Mouse (Mus musculus) adrenal gland, postnatal 36 days (tissue): ENCODE results near the gene Lep. TPM values are rescaled to one million over a fixed set of nuclear protein-coding genes. Genes with fewer than 3 reads are reported as not detected.

Experiments used
- DNase-seq, 2 experiments: peaks; one replicate each; pipeline ENCODE4 v3.0.0; 2021; ENCODE audit warnings: mixed read lengths in 1 of 2
- total RNA-seq, 2 experiments: library from RNA; stranded (reverse); gene quantifications; 2 replicates each; pipeline ENCODE4 v1.2.3; 2021

Gene Lep
- total RNA-seq, 2 experiments from 2014 or later: 1.5 to 15.6 TPM

DNA sequence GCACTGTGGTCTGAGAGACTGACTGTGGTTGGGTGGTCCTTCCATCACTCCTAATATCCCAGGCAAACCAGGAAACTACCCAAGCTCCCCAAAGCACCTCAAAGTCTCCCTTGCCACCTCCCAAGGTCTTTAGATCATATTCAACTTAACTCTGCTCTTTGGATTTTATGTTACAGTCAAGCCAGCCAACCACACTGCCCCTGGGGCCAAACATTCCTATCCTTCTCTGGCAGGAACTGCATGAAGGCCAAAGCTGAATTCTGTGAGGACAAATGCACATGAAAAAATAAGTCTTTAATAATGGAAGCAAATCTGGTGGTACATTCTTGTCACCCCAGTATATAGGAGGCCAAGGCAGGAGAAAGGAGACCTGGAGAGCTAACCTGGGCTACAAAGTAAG is 16.0 kb upstream of the Lep start:
- no peak for DNase-seq

DNA sequence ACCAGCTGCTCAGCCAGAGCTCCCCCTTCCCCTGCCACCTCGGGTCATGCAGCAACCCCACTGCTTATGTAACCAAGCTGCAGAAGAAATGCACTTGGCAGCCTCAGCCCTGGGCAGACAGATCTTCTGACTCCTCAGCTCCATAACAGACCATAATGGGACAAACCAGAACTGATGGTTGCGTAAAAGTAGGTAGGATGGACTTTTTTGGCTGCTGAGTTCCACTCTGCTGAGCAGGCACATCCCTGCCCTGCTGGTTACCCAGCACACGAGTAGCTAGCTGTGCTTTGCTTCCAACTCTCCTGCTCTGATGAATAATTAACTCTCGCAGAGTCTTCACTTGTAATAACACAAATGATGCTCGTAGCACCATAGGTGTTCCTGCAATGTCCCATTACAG is 10.1 kb upstream of the Lep start:
- no peak for DNase-seq

DNA sequence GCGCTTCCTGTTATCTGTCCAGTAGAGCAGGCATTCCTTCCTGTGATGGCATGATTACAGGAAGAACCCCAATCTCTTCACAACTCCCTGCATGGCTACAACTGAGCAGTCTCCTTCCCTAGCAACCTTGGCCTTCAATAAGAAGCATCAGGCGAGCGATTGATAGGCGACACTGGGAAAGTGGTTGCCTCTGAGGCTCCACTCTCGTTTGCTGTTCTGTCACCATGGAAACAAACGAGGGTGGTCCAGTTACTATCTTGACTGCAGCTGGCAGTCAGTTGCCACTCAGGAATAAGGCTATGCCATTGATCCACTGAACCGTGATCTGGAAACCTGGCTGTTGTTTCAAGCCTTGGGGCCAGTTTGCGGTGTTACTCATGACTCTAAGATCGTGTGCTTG is 7.8 kb upstream of the Lep start:
- no peak for DNase-seq

DNA sequence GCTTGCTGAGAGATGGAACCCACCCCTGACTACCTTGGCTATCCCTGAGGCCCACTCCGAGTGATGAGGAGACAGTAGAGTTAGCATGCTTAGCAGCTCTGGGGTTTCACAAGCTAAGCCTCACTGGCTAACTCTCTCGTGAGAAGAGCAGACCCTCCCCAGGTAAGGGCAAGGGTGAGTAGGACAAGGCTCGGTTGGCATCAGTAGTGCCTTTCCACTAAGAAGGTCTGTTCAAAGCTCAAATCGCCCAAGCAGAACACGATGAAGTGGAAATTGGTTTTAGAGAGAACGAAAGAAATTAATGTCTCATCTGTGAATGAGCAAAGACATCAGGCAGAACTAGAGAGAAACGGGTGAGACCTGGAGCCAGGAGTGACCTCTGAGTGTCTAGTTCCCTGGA is 6.8 kb upstream of the Lep start:
- no peak for DNase-seq

DNA sequence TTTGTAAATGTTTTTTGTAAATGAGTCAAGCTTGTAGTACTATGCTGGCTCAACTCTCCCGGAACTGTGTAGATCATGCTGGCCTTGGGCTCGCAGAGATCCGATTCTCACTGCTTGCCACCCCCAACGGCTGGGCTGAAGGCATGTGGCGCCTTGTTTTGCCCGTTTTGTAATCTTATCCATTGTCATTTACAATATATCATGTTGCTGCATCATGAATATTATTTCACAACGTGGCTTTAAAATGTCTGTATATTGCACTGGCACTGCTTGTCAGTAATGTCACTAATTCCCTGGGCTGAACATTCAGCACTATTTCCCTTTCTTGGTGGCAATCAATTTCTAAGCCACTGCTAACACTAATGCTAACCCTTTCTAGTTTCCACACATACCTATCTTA is 3.6 kb upstream of the Lep start:
- peak in 1 of 2 experiments; percentile 35 for DNase-seq

DNA sequence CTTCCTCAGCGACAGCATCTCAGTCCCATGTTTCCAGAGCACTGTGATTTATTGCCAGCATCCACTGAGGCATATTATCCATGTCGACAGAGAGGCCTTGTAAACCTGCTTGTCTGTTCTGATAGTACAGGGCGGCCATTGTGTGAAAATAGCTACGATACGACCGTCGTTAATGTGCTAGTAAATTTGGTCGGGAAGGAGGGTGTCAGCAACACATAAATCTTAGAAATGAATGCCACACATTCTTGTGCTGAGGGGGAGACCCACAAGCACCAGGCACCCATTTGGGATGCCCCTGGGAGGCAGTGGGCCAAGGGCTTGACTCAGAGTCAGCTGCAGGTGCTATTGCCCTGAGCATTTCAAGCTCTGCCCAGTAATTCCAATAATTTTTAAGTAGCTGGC is 6.4 kb downstream of the Lep start:
- no peak for DNase-seq

DNA sequence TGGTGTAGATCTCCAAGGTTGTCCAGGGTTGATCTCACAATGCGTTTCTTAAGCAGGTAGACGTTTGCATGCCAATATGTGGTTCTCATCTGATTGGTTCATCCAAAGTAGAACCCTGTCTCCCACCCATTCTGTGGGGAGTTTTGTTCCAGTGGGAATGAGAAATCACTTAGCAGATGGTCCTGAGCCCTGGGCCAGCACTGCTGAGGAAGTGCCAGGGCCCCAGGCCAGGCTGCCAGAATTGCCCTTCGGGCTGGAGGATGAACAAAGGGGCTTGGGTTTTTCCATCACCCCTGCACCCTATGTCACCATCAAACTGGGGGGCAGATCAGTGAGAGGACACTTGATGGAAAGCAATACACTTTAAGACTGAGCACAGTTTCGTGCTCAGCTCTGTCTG is 12.2 kb downstream of the Lep start:
- no peak for DNase-seq

DNA sequence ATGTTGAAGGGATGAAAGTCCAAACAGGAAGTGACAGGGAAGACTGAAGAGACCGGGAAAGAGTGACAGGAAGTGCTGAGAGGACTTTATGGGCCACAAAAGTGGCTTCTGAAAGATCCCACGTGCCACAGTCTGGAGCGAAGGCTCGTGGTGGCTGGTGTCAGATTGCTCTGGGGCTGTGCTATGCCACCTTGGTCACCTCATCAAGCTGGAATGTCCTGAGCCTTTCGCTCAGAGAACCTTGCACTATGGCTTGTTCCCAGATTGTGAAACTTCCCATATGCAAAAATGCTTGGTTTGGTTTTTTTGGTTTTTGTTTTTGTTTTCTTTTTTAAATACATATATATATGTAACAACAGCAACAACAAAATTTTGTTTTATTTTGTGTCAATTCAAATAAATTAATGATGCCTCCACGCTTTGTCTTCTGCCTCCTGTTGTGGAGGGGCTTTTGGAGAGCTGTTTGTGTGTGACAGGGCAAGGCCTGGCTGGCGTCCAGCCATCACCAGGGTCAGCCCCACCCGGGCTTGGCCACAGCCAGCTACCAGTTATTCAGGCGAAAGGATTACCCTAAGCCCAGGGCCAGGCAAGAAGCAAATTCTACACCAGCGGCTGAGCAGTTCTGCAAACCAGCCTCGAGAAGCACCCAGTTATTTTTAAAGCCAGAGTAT is 13.6 kb downstream of the Lep start:
- peak in 1 of 2 experiments; percentile 44 for DNase-seq

DNA sequence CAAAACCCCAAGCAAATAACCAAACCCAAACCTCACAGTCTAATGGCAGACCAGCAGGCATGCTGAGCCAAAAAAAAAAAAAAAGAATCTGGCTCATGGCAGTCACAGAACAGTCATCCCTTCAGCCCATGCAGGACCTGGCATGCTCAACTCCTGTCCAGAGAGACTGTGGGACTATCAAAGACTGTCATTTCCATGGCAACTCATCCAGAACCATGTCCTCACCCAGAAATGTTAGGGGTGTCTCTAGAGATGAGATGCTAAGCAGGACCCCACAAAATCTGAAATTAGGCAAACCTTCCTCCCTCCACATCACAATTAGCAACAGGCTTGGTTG is 14.1 kb downstream of the Lep start:
- DNase-seq: no peak

DNA sequence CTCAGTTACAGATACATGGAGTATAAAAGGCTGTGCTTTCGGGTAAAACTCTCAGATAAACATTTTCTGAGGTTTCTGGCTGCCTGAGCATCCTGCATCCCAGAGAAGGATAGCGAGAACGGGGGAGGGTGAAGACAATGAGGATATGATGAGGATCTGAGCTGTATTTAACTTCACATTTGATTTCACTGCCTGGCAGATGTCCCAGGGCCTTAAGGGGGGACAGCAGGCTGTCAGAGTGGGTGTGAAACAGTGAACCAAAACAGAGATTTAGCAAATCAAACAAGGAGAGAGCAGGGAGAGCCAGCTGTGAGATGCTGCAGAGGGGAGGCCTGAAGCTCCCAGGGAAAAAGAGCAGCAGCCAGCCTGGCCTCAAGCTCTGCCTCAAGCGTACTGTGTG is 19.3 kb downstream of the Lep start:
- no peak for DNase-seq

DNA sequence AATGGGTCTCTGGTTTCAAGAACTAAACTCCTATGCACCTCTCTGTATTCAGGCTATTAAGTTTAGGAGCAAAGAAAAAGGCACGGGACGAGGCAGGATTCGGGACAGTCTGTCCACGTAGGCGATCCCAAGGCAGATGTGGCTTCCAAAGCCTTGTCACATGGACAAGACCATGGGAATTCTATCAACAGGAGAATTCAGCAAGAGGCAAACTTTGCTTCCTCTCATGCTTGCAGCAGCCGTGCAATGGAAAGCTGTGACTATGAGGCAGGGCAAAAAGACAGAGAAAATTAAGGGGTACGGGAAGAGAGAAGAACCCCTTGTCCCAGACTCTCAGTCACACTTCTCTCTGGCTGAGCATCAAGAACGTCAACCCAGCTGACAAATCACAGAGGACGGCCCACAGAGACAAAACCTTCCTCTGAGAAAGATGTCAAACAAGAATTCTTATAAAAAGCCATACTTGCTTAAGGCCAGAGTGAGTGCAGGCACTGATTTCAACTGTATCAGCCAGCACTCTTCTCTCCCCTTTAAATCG is 21.9 kb downstream of the Lep start:
- DNase-seq: no peak

DNA sequence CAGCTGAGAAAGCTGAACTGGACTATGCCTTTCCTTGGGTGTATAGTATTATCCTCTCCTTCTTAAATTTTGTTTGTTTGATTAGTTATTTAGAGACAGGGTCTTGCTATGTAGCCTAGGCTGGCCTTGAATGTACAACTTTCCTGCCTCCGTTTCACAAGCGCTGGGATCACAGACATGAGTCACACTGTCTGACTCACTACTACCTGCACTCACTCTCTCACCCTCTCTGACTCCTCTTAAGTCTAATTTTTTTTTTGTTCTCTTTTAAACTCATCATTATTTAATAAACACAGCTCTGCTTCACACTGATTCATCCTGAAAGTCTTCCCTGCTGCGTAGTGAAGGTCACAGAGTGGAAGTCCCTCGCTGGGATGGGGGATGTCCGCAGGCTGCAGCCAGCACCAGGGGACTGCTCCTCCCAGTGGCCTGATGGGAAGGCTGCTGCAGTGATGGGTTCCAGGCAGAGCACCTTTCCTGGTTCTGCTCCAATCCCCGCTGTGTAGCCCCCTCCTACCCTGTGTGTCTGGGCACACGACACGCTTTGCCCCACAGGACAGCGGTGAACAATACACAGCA is 22.8 kb downstream of the Lep start:
- DNase-seq: peak; percentile 28 to 46

DNA sequence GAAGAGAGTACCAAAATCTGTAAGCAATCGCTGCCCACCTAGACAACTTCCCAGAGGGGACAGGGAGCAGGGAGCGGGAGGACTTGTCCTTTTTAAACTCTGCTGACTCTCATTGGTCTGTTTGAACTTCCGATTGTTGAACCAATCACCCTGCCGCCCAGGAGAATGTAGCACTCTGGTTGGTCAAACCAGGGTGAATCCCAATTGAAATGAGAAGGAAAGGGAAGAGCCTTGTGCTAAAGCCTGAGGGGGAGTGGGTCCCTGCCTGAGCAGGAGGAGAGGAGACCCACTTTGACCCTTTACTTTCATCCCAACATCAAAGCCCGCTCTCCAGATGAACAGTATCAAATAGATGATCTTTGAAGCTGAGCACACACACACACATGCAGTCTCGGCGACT is 24.4 kb downstream of the Lep start:
- no peak for DNase-seq

DNA sequence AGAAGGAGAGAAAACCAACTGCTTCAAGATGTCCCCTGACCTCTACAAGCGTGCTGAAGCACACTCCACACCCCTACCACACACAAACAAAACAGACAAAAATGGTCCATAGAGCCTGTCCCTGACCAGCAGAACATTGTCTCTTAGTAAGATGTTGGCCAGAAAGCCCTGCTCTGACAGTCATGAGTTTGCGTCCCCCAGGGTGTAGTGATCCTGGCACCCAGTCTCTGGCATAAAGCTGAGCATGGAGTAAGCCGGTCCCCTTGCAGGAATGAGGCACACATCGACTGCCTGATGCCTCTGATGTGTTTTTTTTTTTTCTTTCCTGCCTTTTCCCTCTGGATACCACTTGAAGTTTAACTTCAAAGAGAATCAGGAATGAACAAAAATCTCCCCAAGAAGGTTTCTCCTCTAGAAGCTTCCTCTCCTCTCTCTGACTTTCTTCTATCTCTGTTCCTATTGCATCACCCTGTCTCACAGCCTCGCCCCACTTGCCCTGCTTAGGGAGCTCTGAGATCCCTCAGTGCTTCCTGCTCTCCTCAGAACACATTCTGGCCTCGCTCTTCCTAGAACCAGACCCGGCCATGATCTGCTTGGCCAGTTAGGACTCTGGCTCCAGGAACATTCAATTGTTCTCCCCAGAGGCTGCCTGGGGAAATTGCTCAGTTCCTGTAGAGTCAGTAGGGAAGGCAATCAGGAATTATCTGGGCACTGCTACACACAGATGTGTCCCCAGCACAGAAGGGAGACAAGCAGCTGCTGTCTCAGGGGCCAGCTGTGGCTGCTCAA is 28.1 kb downstream of the Lep start:
- DNase-seq: peak; percentile 12 to 41

DNA sequence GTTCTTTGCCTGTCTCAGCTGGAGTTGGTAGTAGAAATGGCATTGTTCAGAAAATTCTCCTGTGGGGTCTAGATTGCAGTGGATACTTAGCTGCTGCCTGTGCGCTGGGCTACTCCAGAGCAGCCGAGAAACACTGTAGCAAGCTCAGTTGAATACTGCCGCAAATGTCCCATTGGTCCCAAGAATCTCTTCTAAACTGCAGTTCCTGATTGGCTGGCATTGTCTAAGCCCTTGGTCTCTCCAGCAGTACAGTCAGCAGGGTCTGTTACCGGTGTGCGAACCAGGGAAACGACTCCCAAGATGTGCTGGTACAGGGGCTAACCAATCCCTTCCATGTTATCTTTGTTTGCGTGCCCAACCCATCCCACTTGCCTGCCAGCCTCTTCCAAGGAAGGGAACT is 32.2 kb downstream of the Lep start:
- DNase-seq: no peak

DNA sequence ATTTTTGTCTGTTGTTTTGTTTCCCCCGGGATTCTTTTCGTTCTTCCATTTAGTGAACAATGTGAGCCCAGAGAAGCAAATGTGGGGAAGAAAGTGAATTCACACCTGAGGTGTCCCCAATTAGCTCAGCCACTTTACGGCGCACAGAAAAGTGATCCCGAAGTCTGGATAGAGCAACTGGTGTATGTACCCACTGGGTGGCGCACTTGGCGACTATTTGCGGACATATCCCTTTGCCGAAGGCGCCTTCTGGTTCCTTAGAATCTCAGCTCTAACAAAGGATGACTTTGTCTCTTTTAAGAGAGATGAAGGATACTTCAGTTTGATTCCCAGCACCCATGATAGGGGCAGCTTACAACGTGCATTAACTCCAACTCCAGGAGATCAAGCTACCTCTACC is 32.9 kb downstream of the Lep start:
- DNase-seq: no peak

DNA sequence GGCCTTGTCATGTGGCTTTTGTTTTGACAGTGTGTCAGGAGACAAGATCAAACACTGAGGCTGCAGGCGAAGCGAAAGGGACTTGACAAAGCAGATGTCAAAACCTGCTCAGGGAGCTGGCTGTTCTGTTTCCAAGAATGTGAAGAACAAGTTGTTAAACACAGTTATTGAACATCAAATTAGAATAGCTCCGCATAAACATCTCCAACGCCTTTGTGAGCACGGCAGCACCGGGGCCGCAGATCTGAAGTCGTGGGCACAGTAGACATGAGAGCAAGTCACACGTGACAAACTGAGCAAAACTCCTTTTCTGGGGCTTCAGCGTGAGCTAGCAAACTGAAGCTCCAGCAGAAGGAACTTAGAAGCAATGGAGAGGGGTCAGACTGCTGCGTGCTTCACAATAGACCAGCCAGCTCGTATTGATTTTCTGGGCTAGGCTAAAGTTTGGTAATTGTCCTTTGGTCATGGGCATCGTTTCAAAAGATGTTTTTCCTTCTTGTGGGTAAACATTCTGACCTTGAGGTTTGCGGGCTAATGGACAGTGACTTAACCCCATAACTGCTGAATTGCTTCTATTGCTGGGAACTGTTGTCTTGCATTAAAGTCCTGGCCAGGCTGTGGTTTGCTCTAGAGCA is 39.6 kb downstream of the Lep start:
- no peak for DNase-seq

DNA sequence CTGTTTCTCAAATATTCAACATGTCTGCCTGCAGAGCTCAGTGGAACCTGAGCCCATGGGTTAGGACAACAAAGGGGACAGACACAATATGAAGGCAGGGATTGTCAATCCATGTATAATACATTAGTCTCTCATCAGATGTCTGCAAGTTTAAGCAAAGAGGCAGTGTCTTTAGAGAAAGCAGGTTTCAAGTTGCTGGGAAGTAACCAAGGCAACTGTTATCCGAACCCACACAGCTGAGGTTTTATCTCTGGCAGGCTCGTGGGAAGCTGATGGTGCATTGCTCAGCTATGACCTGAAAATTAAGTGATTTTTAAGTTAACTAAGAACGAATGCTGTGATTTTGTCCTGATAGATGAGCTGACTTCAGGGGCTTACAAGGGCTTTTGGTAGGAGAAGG is 40.4 kb downstream of the Lep start:
- DNase-seq: no peak

DNA sequence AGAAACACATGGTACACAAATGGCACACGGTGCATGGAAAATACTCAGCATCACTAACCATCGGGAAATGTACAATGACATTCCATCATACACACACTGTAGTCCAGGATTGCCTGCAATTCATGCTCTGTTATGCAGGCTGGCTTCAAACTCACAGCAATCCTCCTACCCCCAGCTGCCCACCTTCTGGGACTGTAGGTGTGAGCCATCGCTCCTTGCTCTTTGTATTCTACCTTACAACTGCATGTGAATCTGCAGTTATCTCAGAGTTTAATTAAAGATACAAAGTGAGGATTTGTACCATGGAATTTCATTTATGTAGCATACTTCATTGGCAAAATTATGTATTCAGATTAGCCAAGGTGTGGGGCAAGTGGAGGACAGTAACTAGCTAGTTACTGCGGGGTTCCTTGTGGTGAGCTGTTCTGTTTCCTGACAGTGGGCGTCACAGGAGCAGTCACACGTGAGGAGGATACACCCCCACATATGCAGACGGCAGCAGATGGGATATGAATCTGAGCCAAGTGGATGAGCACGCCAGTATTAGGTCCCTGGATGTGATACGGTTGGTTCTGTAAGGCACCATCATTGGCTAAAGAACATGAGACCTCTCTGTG is 41.3 kb downstream of the Lep start:
- no peak for DNase-seq

DNA sequence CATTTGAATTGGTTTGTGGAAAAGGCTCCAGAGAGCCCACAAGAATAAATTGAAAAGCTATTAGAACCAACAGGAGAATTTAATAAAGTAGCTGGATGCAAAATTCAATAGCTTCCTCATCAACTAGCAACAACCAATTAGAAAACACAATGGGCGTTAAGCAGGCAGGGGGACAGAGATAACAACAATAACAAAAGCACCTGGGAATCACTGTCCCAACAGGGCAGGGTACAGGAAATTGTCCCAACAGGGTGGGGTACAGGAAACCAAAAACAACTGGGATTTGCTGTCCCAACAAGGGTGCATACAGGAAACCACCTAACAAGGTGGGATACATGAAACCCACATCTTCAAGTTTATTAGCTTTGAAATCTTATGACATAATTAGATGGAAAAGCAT is 48.4 kb downstream of the Lep start:
- DNase-seq: no peak

DNA sequence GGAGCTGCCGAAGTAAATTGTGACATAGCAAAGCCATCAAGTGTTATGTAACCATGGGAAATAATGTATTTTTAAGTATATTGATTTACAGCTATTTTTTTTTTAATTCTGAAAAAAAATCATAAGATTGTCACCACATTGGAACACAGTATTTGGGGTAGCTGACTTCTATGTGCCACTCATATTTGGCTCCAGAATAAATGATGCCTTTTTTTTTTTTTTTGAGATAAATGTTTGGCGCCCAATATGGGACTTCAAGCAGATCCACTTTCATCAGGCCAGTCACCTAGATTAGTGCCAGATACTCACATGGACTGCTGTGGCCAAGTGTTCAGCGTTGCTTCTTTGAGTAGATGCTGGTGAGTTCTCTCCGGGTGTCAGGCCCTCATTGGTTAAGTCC is 51.5 kb downstream of the Lep start:
- DNase-seq: no peak

DNA sequence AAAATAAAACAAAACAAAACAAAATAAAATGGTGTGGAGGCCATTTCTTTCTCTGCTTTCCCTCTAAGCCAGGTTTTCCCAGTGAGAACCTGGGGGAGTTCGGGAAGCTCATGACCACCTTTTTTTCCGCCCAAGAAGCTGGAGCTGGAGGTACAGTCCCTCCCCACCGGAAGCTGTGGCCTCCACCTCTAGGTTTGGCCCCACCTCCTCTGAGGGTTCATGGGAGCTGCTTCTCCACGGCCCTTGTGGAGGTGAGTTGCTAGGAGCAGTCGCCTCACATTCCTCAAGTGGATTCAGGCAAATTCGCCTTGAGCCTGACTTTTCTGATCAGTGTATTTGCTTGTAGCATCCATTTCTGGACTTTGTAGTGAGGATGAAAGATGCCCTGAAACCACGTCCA is 55.7 kb downstream of the Lep start:
- DNase-seq: no peak
